Mouse (Mus musculus): ENCODE measurements around the gene Gm20388. TPM values are rescaled to one million over a fixed set of nuclear protein-coding genes. Genes with fewer than 3 reads are reported as not detected.
A peak's percentile ranks its signal among the peaks of the same experiment; 100 is the strongest.
"Not testable (repeated sequence)": the region's sequence is repeated elsewhere in the genome, so short reads cannot be mapped to it uniquely, and the experiment has no call there.

Gm20388 gene
- polyA plus RNA-seq, 1 experiment from 2014 or later: not detected

DNA sequence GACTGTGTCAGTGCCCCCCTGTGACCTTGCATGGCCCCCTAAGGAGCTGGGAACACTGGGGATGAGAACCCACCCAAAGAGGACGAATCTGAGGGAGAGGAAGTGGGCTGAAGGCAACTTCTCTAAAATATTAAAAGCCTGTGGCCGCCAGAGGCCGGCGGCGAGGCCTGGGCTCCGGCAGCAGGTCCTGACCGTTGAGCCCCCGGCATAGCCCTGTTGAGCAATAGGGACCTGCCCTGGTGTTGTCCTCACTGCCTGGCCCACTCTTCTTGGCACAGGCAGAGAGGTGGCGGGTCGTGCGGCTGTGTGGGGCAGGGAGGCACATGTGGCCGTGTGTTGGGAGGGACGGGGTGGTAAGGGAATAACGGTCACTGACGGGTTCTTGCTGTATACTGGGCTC lies 882.1 kb downstream of the Gm20388 start:
- ATAC-seq (ENCODE audit: low FRiP score): no peak

DNA sequence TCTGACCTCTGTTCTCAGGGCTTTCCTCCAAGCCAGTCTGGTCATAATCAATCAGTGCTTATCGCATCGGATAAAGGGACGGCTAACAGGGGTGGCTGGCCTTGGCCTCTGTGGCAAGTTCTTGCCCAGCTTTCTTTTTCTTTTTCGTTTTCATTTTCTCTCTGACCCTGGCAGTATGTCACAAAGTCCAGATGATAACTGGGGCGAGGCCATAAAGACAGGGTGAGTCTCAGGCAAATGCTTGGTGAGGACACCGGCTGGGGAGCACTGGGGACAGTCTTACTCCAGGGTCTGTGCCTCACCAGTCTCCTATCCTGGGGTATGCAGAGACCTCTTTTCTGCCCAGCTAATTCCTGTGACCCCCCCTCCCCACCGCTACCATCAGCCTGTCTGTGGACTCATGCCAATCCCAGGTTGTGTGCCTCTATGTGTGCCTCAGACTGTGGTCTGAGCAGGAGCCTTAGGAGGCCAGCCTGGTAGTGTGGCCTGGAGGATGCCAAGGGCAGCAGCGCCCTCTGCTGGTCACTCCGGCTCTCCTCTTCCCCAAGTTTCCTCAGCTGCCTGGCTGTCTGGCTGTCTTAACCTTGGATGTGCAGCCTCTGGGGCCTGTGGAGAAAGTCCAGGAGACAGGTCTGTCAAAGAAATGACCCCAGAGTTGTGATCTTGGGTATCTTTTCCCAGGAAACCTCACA lies 885.4 kb downstream of the Gm20388 start:
- Histone ChIP-seq H3K27me3 (ENCODE audit: control insufficient read depth, insufficient read depth, low read length) (no peaks in the 10 kb centered on the region), H3K4me3 (ENCODE audit: low read depth, low read length) (no peak overlapping the region), H3K9ac (ENCODE audit: low read length) (no peak overlapping the region), H3K36me3 (ENCODE audit: control insufficient read depth, insufficient read depth, low read length) (no peaks in the 10 kb centered on the region), H3K27ac (ENCODE audit: low read depth, low read length) (no peak overlapping the region), H3K9me3 (ENCODE audit: control insufficient read depth, low read length) (no peaks in the 10 kb centered on the region), H3K4me2 (no peak overlapping the region), H3K4me1 (ENCODE audit: control insufficient read depth, insufficient read depth, low read length) (no peaks in the 10 kb centered on the region)
- DNase-seq (ENCODE audit: low spot score, missing footprints) (peak; percentile 99), ATAC-seq (ENCODE audit: low FRiP score) (peak; percentile 80)
- WGBS: 43% methylated on average over 9 of the region's 9 CpGs

More for the DNA sequence above, 882.1 kb downstream of the Gm20388 start:
- Histone ChIP-seq H3K36me3 (ENCODE audit: control insufficient read depth, insufficient read depth, low read length) (no peaks in the 10 kb centered on the region), H3K9me3 (ENCODE audit: control insufficient read depth, low read length) (no peaks in the 10 kb centered on the region), H3K27me3 (ENCODE audit: control insufficient read depth, insufficient read depth, low read length) (no peaks in the 10 kb centered on the region), H3K4me2 (no peak overlapping the region), H3K27ac (ENCODE audit: low read depth, low read length) (no peak overlapping the region), H3K4me1 (ENCODE audit: control insufficient read depth, insufficient read depth, low read length) (no peaks in the 10 kb centered on the region), H3K4me3 (ENCODE audit: low read depth, low read length) (no peak overlapping the region), H3K9ac (ENCODE audit: low read length) (no peak overlapping the region)
- no peak for DNase-seq (ENCODE audit: low spot score, missing footprints)
- 85% methylated on average over 15 of the region's 15 CpGs for WGBS

DNA sequence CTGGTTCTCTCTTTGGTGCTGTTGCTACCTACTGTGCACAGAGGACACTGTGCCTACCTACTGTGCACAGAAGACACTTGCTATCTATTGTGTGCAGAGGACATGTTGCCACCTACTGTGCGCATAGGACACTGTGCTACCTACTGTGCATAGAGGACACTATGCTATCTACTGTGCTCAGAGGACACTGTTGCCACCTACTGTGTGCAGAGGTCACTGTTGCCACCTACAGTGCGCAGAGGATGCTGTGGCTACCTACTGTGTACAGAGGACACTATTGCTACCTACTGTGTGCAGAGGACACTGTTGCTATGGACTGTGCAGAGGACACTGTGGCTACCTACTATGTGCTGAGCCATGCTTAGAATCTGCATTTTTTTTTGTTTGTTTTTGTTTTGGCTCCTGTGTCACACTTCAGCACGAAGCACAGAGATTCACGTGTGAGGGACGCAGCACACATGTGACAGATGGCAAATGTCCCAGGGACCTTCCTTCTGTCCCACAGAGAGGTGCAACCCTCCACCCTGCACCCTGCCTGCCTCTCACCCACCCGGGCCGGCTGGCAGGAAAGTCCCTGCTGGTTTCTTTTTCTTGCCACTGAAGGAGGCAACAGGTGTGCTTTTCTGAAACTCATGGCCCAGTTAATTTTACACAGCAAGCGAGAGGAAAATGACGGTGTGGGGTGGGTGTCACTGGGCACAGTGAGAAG lies 886.5 kb downstream of the Gm20388 start:
- H3K27ac ChIP-seq (ENCODE audit: low read depth, low read length): no peak overlapping the region
- WGBS: 83% methylated on average over 9 of the region's 9 CpGs
- ATAC-seq (ENCODE audit: low FRiP score): no peak
- no peaks in the 10 kb centered on the region for H3K4me1 ChIP-seq (ENCODE audit: control insufficient read depth, insufficient read depth, low read length)
- H3K9ac ChIP-seq (ENCODE audit: low read length): no peak overlapping the region
- H3K27me3 ChIP-seq (ENCODE audit: control insufficient read depth, insufficient read depth, low read length): no peaks in the 10 kb centered on the region
- no peaks in the 10 kb centered on the region for H3K36me3 ChIP-seq (ENCODE audit: control insufficient read depth, insufficient read depth, low read length)
- no peak for DNase-seq (ENCODE audit: low spot score, missing footprints)
- no peak overlapping the region for H3K4me2 ChIP-seq
- H3K4me3 ChIP-seq (ENCODE audit: low read depth, low read length): no peak overlapping the region
- no peaks in the 10 kb centered on the region for H3K9me3 ChIP-seq (ENCODE audit: control insufficient read depth, low read length)

DNA sequence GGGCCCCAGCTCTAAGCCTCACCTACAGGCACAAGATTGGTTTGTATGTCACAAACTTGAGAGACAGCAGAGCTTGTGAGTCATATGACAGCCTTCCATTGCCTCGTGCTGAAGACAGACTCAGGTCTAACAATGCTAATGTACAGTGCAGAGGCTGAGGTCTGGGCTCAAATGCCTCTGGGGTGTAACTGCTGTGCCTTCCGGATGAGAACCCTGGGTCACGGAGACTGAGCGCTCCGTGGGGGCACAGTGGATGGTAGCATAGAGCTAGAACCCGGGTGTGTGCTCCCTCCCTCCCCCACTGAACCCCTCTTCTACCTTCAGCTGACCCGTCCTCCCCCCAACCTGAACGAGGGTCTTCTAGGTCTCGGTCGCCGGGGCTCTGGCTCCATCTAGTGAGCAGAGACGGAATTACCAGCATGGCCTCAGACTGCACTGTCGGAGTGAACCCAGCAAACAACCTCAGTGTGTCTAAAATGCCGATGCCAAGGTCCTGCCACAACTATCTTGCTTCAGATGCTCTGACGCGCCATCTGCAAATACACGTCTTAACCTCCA lies 889.7 kb downstream of the Gm20388 start:
- peak; percentile 54; the same call in 1 of the 2 replicates for ATAC-seq (ENCODE audit: low FRiP score)
- Histone ChIP-seq H3K4me2 (peak overlapping the region; percentile 24), H3K4me3 (ENCODE audit: low read depth, low read length) (no peak overlapping the region)

DNA sequence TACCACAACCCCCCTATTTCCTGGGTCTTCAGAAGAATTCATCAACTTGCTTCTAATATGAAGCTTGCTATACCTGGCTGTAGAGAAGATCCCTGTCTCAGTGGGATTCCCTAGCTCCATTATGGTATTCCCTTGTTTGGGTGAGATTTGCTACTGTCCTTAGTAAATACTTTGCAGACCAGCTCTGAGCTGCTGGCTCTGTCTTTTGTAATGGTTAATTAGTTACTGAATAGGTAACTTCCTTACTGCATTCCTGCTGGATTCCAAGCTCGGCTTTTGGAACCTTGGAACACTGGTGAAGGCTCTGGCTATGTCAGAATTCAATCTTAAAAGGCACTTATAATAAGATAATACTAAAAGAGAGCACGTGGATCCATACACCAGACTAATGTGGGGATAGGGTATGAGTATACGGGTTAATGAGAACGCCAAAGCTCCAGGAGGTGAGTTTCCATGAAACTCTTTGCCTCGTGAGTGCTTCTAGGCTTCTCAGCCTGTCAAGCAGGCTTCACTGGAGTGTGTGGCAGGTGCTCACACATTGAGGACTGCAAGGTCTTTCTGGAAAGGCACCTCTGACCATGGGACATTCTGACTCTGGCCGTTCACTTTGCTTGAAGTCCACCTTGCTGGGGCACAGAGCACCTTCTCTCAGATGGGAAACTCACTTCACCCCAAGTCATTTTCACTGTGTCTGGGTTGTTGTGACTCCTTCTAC lies 893.2 kb downstream of the Gm20388 start:
- not testable (repeated sequence) for H3K4me3 ChIP-seq (ENCODE audit: low read depth, low read length); H3K27ac ChIP-seq (ENCODE audit: low read depth, low read length); H3K4me2 ChIP-seq; H3K36me3 ChIP-seq (ENCODE audit: control insufficient read depth, insufficient read depth, low read length); H3K9me3 ChIP-seq (ENCODE audit: control insufficient read depth, low read length); H3K4me1 ChIP-seq (ENCODE audit: control insufficient read depth, insufficient read depth, low read length); H3K27me3 ChIP-seq (ENCODE audit: control insufficient read depth, insufficient read depth, low read length); H3K9ac ChIP-seq (ENCODE audit: low read length); ATAC-seq (ENCODE audit: low FRiP score)
- 54% methylated on average over 6 of the region's 6 CpGs for WGBS
- peak; percentile 31 for DNase-seq (ENCODE audit: low spot score, missing footprints)

More for the DNA sequence above, 889.7 kb downstream of the Gm20388 start:
- no peaks in the 10 kb centered on the region for H3K27me3 ChIP-seq (ENCODE audit: control insufficient read depth, insufficient read depth, low read length)
- no peak overlapping the region for H3K27ac ChIP-seq (ENCODE audit: low read depth, low read length)
- H3K4me1 ChIP-seq (ENCODE audit: control insufficient read depth, insufficient read depth, low read length): no peaks in the 10 kb centered on the region
- WGBS: 10% methylated on average over 17 of the region's 17 CpGs
- no peak overlapping the region; the same call in 1 of the 2 replicates for H3K9ac ChIP-seq (ENCODE audit: low read length)
- no peaks in the 10 kb centered on the region for H3K9me3 ChIP-seq (ENCODE audit: control insufficient read depth, low read length)
- DNase-seq (ENCODE audit: low spot score, missing footprints): peak; percentile 96
- H3K36me3 ChIP-seq (ENCODE audit: control insufficient read depth, insufficient read depth, low read length): no peaks in the 10 kb centered on the region

DNA sequence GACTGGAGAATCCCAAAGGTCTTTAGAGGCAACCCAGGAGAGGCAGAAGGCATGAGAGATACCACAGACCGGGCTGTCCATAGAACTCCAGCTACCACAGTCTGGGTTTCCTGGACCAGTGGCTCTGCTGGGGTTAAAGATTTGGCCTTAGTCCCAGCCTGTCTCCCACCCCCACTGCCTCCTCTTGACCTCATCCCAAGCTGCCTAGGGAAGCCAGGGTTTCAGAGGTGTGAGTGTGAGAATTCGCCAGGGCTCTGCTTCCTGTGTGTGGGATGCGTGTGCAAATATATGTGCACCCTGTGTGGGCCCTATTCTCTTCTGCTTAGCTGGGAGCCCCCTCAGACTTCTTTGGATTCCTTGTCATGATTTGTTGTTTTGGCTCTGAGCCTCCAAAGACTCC lies 894.1 kb downstream of the Gm20388 start:
- ATAC-seq (ENCODE audit: low FRiP score): no peak
- Histone ChIP-seq H3K9me3 (ENCODE audit: control insufficient read depth, low read length) (no peaks in the 10 kb centered on the region), H3K27me3 (ENCODE audit: control insufficient read depth, insufficient read depth, low read length) (no peaks in the 10 kb centered on the region), H3K4me3 (ENCODE audit: low read depth, low read length) (no peak overlapping the region), H3K4me1 (ENCODE audit: control insufficient read depth, insufficient read depth, low read length) (no peaks in the 10 kb centered on the region), H3K4me2 (no peak overlapping the region), H3K36me3 (ENCODE audit: control insufficient read depth, insufficient read depth, low read length) (no peaks in the 10 kb centered on the region), H3K27ac (ENCODE audit: low read depth, low read length) (no peak overlapping the region), H3K9ac (ENCODE audit: low read length) (no peak overlapping the region)
- WGBS: 81% methylated on average over 3 of the region's 3 CpGs
- peak; percentile 21 for DNase-seq (ENCODE audit: low spot score, missing footprints)

DNA sequence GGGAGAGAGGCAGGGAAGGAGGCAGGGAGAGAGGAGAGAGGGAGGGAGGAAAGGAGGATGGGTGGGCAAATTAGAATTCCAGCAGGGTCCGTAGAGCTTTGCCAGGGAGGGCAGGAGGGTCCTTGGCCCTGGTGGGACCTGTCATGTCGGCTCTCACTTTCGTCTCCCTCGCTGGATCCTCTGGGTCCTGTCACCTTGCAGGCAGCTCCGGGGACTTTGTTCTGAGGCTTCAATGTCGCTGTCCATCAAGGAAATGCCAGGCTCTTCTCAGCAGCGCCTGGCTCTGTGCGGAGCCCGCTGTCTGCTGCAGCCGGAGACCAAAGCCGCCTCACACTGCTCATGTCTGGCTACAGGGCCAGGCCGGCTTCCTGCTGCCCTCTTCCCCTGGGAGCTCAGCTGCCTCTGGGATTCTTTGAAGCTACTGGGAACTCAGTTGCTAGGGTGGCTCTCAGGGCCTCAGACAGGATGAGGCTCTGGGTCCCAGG lies 896.2 kb downstream of the Gm20388 start:
- Histone ChIP-seq H3K4me1 (ENCODE audit: control insufficient read depth, insufficient read depth, low read length) (no peaks in the 10 kb centered on the region), H3K27me3 (ENCODE audit: control insufficient read depth, insufficient read depth, low read length) (no peaks in the 10 kb centered on the region), H3K36me3 (ENCODE audit: control insufficient read depth, insufficient read depth, low read length) (no peaks in the 10 kb centered on the region), H3K27ac (ENCODE audit: low read depth, low read length) (no peak overlapping the region), H3K9me3 (ENCODE audit: control insufficient read depth, low read length) (no peaks in the 10 kb centered on the region), H3K9ac (ENCODE audit: low read length) (no peak overlapping the region), H3K4me2 (no peak overlapping the region), H3K4me3 (ENCODE audit: low read depth, low read length) (no peak overlapping the region)
- ATAC-seq (ENCODE audit: low FRiP score) (no peak), DNase-seq (ENCODE audit: low spot score, missing footprints) (peak; percentile 45)
- 68% methylated on average over 12 of the region's 12 CpGs for WGBS

DNA sequence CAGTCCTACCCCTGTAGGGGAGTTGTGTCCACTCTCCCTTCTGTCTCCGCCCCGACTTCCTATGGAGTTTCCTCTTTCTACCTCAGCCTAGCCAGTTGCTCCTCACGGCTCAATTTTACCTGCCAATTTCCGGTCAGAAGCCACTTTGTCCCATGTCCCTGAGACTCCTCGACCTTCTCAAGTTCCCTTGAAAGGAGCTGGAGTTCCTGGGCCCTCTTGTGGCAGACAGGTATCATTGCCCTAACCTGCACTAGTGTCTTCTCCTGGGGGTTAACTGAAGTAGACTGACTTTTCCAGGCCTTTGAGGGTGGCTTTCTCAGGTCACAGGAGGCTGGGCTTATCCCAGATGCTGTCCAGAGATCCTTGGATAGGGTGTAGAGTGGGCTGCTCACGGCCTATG lies 897.1 kb downstream of the Gm20388 start:
- H3K4me3 ChIP-seq (ENCODE audit: low read depth, low read length): no peak overlapping the region
- ATAC-seq (ENCODE audit: low FRiP score) (no peak), DNase-seq (ENCODE audit: low spot score, missing footprints) (peak; percentile 83)
- no peak overlapping the region for H3K9ac ChIP-seq (ENCODE audit: low read length)
- no peak overlapping the region for H3K4me2 ChIP-seq
- no peak overlapping the region for H3K27ac ChIP-seq (ENCODE audit: low read depth, low read length)
- no peaks in the 10 kb centered on the region for H3K9me3 ChIP-seq (ENCODE audit: control insufficient read depth, low read length)
- no peaks in the 10 kb centered on the region for H3K4me1 ChIP-seq (ENCODE audit: control insufficient read depth, insufficient read depth, low read length)
- WGBS: 59% methylated on average over 6 of the region's 6 CpGs
- H3K27me3 ChIP-seq (ENCODE audit: control insufficient read depth, insufficient read depth, low read length): no peaks in the 10 kb centered on the region
- no peaks in the 10 kb centered on the region for H3K36me3 ChIP-seq (ENCODE audit: control insufficient read depth, insufficient read depth, low read length)

Data from midbrain, embryonic 11.5 days (tissue).